Mouse (Mus musculus) adrenal gland (tissue): ENCODE measurements around the gene Galnt12.

Experiments used
- intact Hi-C: fragments of 180-260 bp; cut with DNase I; formaldehyde crosslinking; loops from one replicate; pipeline ENCODE4 v1.15.1; 2025

The Galnt12 gene

DNA sequence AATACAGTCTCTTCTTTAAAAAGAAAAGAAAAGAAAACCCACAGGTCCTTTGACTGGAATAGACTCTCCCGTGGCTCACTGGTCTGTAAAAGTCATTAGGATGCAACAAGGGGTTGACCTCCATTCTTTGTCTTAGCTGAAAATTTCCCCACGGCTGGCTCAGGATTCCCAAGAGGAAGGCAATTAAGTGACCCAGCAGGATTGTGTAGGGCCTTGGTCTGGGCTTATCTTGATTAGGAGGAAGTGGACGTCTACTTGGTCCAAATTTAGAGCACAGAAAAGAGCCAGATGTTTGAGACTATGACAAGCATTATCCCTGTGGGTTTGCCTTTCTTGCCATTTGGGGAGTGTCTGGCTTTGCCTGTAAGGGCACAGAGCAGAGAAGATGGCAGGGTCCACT is 58.3 kb downstream of the Galnt12 start:
- intact Hi-C loops = no loop called here

DNA sequence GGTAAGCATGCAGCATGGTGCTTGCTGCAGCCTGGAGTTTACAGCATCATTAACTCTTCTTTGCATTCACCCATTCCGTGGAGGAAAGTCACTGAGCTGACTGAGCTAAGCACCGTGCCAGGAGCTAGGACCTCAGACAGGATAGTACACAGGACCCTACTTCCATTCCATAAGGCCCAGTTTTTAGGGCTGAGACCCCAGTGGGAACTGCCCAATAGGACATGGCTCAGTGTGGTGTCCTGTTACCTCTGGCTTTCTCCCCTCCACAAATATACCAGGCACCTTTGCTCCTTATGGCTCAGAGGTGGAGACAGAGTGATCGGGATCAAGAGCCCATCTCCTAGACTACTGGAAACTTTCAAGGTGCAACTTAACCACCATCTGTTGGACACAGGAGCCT is 59.1 kb downstream of the Galnt12 start:
- intact Hi-C loops = no loop called here

DNA sequence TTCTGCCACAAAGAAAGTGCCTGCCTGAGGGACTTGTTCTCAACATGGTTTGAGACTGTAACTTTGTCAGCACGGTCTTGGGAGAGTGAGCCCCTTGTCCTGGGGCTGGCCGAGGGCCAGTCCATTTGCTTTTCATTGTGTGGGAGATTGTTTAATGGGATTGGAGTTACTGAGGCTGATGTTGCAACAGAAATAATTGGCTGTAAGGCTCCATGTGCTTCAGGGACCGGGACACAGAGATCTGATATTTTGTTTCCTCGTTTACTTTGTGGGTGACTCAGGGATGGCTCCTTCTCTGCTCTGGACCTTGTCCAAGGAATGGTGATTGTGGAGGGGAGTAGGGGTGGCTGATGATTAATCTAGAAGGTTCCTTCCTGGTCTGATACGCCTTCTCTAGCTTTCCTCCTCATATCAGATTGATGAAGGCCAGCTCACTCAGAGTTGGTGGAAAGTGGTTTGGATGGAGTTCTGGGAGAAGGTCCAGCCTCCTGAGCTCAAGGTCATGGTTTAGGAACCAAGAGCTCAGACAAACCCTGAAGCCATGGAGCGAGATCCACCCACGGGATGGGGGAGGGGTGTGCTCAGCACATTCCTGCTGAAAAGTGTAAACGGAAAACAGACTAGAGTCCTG is 60.0 kb downstream of the Galnt12 start:
- intact Hi-C loops = no loop called here

DNA sequence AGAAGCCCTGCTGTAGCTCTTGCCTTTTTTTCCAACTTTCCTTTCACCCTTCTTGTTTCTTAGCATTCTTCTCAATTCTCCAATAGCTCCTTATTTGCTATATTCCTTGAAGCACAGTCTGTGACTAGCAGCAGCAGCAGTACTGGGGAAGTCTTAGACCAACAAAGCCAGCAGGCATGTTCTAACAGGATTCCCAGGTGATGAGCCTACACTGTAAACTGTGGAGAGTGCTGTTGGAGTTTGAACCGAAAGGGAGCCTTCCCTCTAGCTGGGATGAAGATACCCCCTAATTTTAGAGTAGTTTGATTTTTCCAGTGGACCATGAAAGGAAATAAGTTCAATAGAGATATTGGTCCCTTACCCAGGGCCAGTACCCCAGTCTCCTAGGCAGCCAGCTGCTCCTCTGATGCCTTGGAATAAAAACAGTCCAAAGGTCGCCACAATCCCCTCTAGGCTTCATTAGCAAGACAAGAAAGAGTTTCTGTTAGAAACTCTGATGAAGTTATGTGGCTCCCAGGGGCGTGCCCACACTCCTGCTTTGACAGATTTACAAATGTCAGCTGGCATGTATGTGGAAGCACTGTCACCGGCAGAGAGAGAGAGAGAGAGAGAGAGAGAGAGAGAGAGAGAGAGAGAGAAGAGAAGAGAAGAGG is 69.5 kb downstream of the Galnt12 start:
- intact Hi-C loops = no loop called here

DNA sequence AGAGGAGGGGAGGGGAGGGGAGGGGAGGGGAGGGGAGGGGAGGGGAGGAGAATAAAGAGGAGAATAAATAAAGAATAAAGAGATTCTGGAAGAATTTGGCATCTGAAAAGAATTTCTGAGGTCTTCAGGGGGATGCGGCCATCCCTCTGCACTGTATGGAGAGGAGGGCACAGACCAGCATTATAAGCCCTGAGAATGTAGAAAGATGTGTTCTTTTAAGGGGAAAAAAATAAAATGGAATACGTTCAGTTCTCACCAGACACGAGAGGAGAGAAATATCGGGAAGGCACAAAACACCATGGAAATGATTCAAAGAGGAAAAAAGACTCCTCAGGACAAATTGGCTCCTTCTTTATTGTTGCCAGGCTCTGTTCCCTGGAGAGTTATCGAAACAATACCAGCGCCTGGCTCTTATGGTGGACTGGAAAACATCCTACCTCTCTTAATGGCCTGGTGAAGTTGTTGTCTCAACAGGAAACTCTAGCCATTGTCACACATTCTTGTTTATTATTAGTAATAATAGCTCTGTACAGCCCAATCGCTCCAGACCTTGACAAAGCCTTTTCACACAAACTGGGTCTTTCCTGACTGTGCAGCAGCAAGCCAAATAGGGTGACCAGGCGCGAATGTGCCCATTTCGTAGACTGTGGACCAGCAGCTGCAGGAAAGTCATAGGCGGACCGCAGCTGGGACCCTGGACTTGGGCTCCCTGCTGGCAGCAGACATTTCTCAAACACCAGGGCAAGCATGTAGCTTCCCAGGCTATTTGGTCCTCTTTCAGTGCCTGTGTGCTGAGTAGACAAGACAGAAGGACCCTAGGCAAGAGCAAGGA is 70.3 kb downstream of the Galnt12 start:
- intact Hi-C loops = no loop called here

DNA sequence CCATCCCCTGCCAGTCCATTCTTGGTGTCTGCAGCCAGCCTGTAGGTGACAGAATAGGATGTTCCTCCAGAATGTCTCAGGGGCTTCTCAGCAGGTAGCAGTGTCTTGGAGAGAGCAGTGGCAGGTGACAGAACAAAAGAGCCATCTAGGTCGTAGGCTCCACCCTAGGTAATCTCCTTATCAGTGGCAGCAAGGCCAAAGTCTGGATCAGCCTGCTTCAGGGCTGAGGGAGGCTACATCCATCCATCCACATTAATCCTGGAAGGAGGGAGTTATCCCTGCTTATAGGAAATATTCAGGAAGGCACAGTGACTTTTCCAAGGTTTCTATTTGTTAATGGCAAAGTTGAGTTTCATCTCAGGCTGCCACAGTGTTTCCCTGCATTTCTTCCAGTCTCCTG is 80.6 kb downstream of the Galnt12 start:
- intact Hi-C loops = no loop called here
